Mouse (Mus musculus) layer of hippocampus, adult 6 months (tissue): ENCODE results near the gene Serpinf1. TPM values are rescaled to one million over a fixed set of nuclear protein-coding genes. Genes with fewer than 3 reads are reported as not detected.

Experiments used
- long read RNA-seq, 2 experiments: library from polyadenylated mRNA; unstranded; transcript quantifications; one replicate each; pipeline ENCODE4 v2.0.0; 2019 to 2020
- microRNA-seq: library from miRNA; unstranded; fragments of <30 nt; microRNA quantifications from one replicate; pipeline ENCODE4 v1.2.0, GENCODE M21; 2020
- polyA plus RNA-seq: library from polyadenylated mRNA; unstranded; fragments of <200 nt; fragmentation: Nextera tagmentation; gene quantifications from 2 replicates; pipeline ENCODE4 v1.2.3, GENCODE M21; 2021

Gene Serpinf1
- 9.7 and 15.3 TPM in 2 replicates for polyA plus RNA-seq
- long read RNA-seq, experiment 1, transcript Serpinf1-201 (8 exons, 1,832 nt) = major isoform, 8 of 12 reads
- long read RNA-seq, experiment 1, partial matches to known transcripts = 4 of 12 reads
- long read RNA-seq, experiment 1, other reads (novel, unspliced or antisense) = 0 of 12 reads
- long read RNA-seq, experiment 2, transcript Serpinf1-201 (8 exons, 1,832 nt) = major isoform, 11 of 14 reads
- long read RNA-seq, experiment 2, partial matches to known transcripts = 0 of 14 reads
- long read RNA-seq, experiment 2, other reads (novel, unspliced or antisense) = 3 of 14 reads

GRCm38 (mm10) chr11:75422013-75422792, at the start of gene Serpinf1:
TSS of gene Serpinf1 (minus strand) at chr11:75422701.

GRCm38 (mm10) chr11:75460844-75461742, 38.6 kb upstream of the Serpinf1 start, which contains the start of gene Tlcd2:
TSS of gene Tlcd2 (plus strand) at chr11:75461715.

GRCm38 (mm10) chr11:75453991-75454930, 31.8 kb upstream of the Serpinf1 start, which contains the start of gene Wdr81:
TSS of gene Wdr81 (minus strand) at chr11:75454717.

GRCm38 (mm10) chr11:75439363-75439762, 16.9 kb upstream of the Serpinf1 start, which contains the start of gene Serpinf2:
TSS of gene Serpinf2 (minus strand) at chr11:75439591.

Small RNAs within 50 kb of the gene (microRNA-seq; reads per million reads assigned to microRNA genes)
- gene Mir22 = 7,524 reads per million, percentile 94 among the genes with 10 or more reads in this experiment

Other genes with a start within 250 kb of the Serpinf1 start
- 18.4 and 20.6 TPM in 2 replicates for gene Ovca2, start 243.9 kb downstream of the Serpinf1 start, polyA plus RNA-seq
- gene Dph1, start 231.5 kb downstream of the Serpinf1 start, polyA plus RNA-seq = 17.7 and 18.5 TPM in 2 replicates
- 30.8 and 31.3 TPM in 2 replicates for gene Rtn4rl1, start 228.9 kb downstream of the Serpinf1 start, polyA plus RNA-seq
- gene Rpa1, start 74.4 kb downstream of the Serpinf1 start, polyA plus RNA-seq = 35.7 and 45.7 TPM in 2 replicates
- 11.1 and 14.0 TPM in 2 replicates for gene Smyd4, start 74.3 kb downstream of the Serpinf1 start, polyA plus RNA-seq
- 0.14 and 0.40 TPM in 2 replicates for gene Serpinf2, start 16.9 kb upstream of the Serpinf1 start, polyA plus RNA-seq
- 4.0 and 4.4 TPM in 2 replicates for gene Wdr81, start 32.0 kb upstream of the Serpinf1 start, polyA plus RNA-seq
- gene Tlcd2, start 39.0 kb upstream of the Serpinf1 start, polyA plus RNA-seq = 0.67 and 0.73 TPM in 2 replicates
- 16.3 and 16.5 TPM in 2 replicates for gene Prpf8, start 64.1 kb upstream of the Serpinf1 start, polyA plus RNA-seq
- 1.9 and 3.4 TPM in 2 replicates for gene Rilp, start 87.4 kb upstream of the Serpinf1 start, polyA plus RNA-seq
- 0.90 and 1.3 TPM in 2 replicates for gene Scarf1, start 90.8 kb upstream of the Serpinf1 start, polyA plus RNA-seq
- 13.9 and 18.2 TPM in 2 replicates for gene Slc43a2, start 109.0 kb upstream of the Serpinf1 start, polyA plus RNA-seq
- 18.7 and 19.2 TPM in 2 replicates for gene Pitpna, start 165.4 kb upstream of the Serpinf1 start, polyA plus RNA-seq
- gene Inpp5k, start 208.3 kb upstream of the Serpinf1 start, polyA plus RNA-seq = 20.0 and 22.0 TPM in 2 replicates
- gene Myo1c, start 227.8 kb upstream of the Serpinf1 start, polyA plus RNA-seq = 3.0 and 3.3 TPM in 2 replicates